13 mouse cellular contexts compared by ENCODE assay signal in the genomic region with DNA sequence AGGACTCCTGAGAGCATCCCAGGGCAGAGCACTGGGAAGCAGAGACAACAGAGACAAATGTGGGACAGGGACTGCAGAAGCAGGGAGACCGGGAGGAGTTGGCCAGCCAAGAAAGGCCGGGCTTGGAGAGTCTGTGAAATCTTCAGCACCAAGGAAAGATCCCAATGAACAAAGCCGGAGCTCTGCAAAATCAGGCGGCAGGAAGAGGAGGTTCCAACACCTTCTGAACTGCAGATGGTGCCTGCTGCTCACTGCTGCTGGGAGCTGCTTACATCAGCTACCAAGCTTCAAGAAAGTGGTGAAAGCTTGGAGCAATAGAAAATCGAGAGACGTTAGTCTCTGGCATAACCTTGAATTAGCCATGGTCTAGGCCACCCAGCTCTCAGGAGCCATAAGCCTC. TPM values are rescaled to one million over a fixed set of nuclear protein-coding genes. Genes with fewer than 3 reads are reported as not detected.
DNase-seq lines count a peak whose midpoint lies in the region; ATAC-seq and TF ChIP-seq lines count a peak whose summit lies in the region.
"Had no signal": no experiment of that assay in that cellular context is flagged by ENCODE, and none has a peak within 500 bp of the region (broad histone marks: within the 10 kb centered on the region; RNA-seq: fewer than 3 reads in every experiment).

No protein-coding gene starts in this region.

- no peak overlapping the region for H3K9ac ChIP-seq in limb, embryonic 11.5 days (ENCODE audit: low read length)

- H3K4me1 ChIP-seq in limb, embryonic 11.5 days (ENCODE audit: control insufficient read depth, insufficient read depth, low read length) = peaks cover 1% of the 10 kb centered on the region; the same call in 1 of the 2 replicates
- H3K4me1 ChIP-seq in limb, embryonic 10.5 days = peaks cover 16% of the 10 kb centered on the region
- peaks cover 5% of the 10 kb centered on the region; the same call in 1 of the 2 replicates for H3K4me1 ChIP-seq in cortical plate, adult 2 months (ENCODE audit: control insufficient read depth, insufficient read depth, low read length)

- DNase-seq in heart, postnatal 10 days = peak; percentile 24 to 31
- DNase-seq in heart, postnatal 36 days = no peak
- peak; percentile 35 for DNase-seq in limb, embryonic 11.5 days (ENCODE audit: low spot score)
- DNase-seq in limb, embryonic 10.5 days (ENCODE audit: low spot score) = no peak
- peak; percentile 61 to 87 for DNase-seq in left cerebral cortex, postnatal 25 days (ENCODE audit: low spot score in 2 of 2)
- DNase-seq in ovary, postnatal 10 days (ENCODE audit: low spot score) = no peak
- no peak for DNase-seq in urinary bladder, adult 18-20 months (ENCODE audit: low spot score in 2 of 2)
- DNase-seq: adrenal gland, postnatal 25 days; cerebellum, postnatal 25 days; gastrocnemius, postnatal 10 days; kidney, postnatal 25 days; lung, adult 2 months had no signal

- H3K27ac ChIP-seq in limb, embryonic 11.5 days (replicated peaks; ENCODE audit: low read depth, low read length) = no peak overlapping the region
- H3K27ac ChIP-seq in limb, embryonic 10.5 days = no peak overlapping the region
- peak overlapping the region; percentile 55 for H3K27ac ChIP-seq in cortical plate, adult 2 months (ENCODE audit: insufficient read depth, low read length)

- H3K4me3 ChIP-seq in limb, embryonic 11.5 days (ENCODE audit: low read depth, low read length) = no peak overlapping the region
- H3K4me3 ChIP-seq in limb, embryonic 10.5 days = no peak overlapping the region
- H3K4me3 ChIP-seq in cortical plate, adult 2 months (ENCODE audit: insufficient read depth, low read length) = no peak overlapping the region

- no peak for TF ChIP-seq CTCF in cortical plate, adult 2 months (IDR thresholded peaks at IDR 0.05; ENCODE audit: extremely low read depth, insufficient read depth, low read length)

- peaks cover 23% of the 10 kb centered on the region for H3K27me3 ChIP-seq in limb, embryonic 11.5 days (ENCODE audit: control insufficient read depth, insufficient read depth, low read length)
- H3K27me3 ChIP-seq in limb, embryonic 10.5 days (ENCODE audit: low read depth, poor library complexity, severe bottlenecking) = peaks cover 49% of the 10 kb centered on the region

- no peak overlapping the region for H3K4me2 ChIP-seq in limb, embryonic 11.5 days (ENCODE audit: low read depth, severe bottlenecking)

- H3K9me3 ChIP-seq in limb, embryonic 11.5 days (ENCODE audit: control insufficient read depth, low read length) = no peaks in the 10 kb centered on the region
- no peaks in the 10 kb centered on the region for H3K9me3 ChIP-seq in limb, embryonic 10.5 days (replicated peaks)

- TF ChIP-seq POLR2A in cortical plate, adult 2 months (IDR thresholded peaks at IDR 0.05; ENCODE audit: extremely low read depth, insufficient read depth, low read length) = no peak

- no peak for ATAC-seq in limb, embryonic 11.5 days (ENCODE audit: insufficient number of reproducible peaks, low FRiP score, low TSS enrichment, low read depth)

- 13% methylated on average over 6 of the region's 6 CpGs for WGBS in limb, embryonic 11.5 days
- 13% methylated on average over 6 of the region's 6 CpGs for WGBS in limb, embryonic 10.5 days

- intact Hi-C loops in heart, postnatal 10 days (cut with DNase I) = loop anchor here (5.0 kb wide), 1 partner anchor 78 kb away; a partner anchor contains a TSS
- intact Hi-C loops in heart, postnatal 36 days (cut with DNase I) = loop anchor here (5.0 to 10.0 kb wide), 2 partner anchors 123 to 325 kb away; no protein-coding TSS in a partner anchor
- intact Hi-C loops in left cerebral cortex, postnatal 25 days (cut with DNase I) = loop anchor here (1.0 to 2.0 kb wide), 2 partner anchors 46 to 123 kb away; no protein-coding TSS in a partner anchor

- H3K36me3 ChIP-seq in limb, embryonic 11.5 days (ENCODE audit: control insufficient read depth, insufficient read depth, low read length) = no peaks in the 10 kb centered on the region
- no peaks in the 10 kb centered on the region for H3K36me3 ChIP-seq in limb, embryonic 10.5 days

RNA-seq across cellular contexts. Expression of a gene that starts 3.9 kb away (rescaled TPM):
- total RNA-seq in heart, postnatal 10 days (2021) = 1 to 10 TPM in 1 of 2 experiments, under 1 TPM in 1; 0.89 to 1.7 TPM
- 1 to 10 TPM; 1.2 to 1.7 TPM for total RNA-seq in heart, postnatal 36 days (2021)
- polyA plus RNA-seq in limb, embryonic 11.5 days (2014; fragmentation: Nextera tagmentation; extraction: Ambion mirVana) = 0.68 and 1.4 TPM in 2 replicates
- polyA plus RNA-seq in limb, embryonic 10.5 days (2016; fragmentation: Nextera tagmentation; extraction: Ambion mirVana) = 1.4 and 1.5 TPM in 2 replicates
- polyA plus RNA-seq in cortical plate, adult 2 months (2012; rRNA removed) = 83.9 and 90.5 TPM in 2 replicates
- 100 to 1,000 TPM; 100 to 101 TPM for total RNA-seq in left cerebral cortex, postnatal 25 days (2021)

Comparison
In these comparisons a context has a peak if more than half of its experiments do, and no peak if none do; other contexts are left out.
1. DNase-seq: peak in heart, postnatal 10 days (2 of 2), limb, embryonic 11.5 days (single experiment) and left cerebral cortex, postnatal 25 days (2 of 2); none in heart, postnatal 36 days (0 of 2), limb, embryonic 10.5 days (single experiment), ovary, postnatal 10 days (single experiment) and urinary bladder, adult 18-20 months (0 of 2).
2. RNA of a gene that starts 3.9 kb away (total RNA-seq): 100 to 101 TPM in left cerebral cortex, postnatal 25 days; 1.2 to 1.7 TPM in heart, postnatal 36 days and 0.89 to 1.7 TPM in heart, postnatal 10 days; every median in the first group is over 10 times any median in the second.